Mouse (Mus musculus): ENCODE data around the gene Tbce. TPM values are rescaled to one million over a fixed set of nuclear protein-coding genes. Genes with fewer than 3 reads are reported as not detected.

The Tbce gene
- total and polyA plus RNA-seq, 3 experiments, result 35.3 to 56.9 TPM; not detected in 1

GRCm38 (mm10) chr13:14064341-14065027 lies 25.0 kb upstream of the Tbce start:
- DNase-seq (ENCODE audit: low read depth, low spot score), result peak; percentile 74
- peak; percentile 23; the same call in 1 of the 2 replicates for TF ChIP-seq TBP (IDR thresholded peaks at IDR 0.05; ENCODE audit: low read depth, low read length)
- peak; percentile 38; the same call in 1 of the 2 replicates for TF ChIP-seq ELF1 (IDR thresholded peaks at IDR 0.05; ENCODE audit: low read depth, low read length)
- TF ChIP-seq SIN3A (IDR thresholded peaks at IDR 0.05; ENCODE audit: low read length), result peak; percentile 46; the same call in 1 of the 2 replicates
- no peak for TF ChIP-seq RAD21 (IDR thresholded peaks at IDR 0.05; ENCODE audit: low read depth, low read length)
- no peaks in the 10 kb centered on the region for H3K9me3 ChIP-seq (replicated peaks; ENCODE audit: insufficient read depth, low read length)
- H3K4me1 ChIP-seq (ENCODE audit: control insufficient read depth in 1 of 2, insufficient read depth in 2 of 2, low read length in 2 of 2), result peaks cover 7 to 13% of the 10 kb centered on the region in 2 experiments
- peaks cover 53% of the 10 kb centered on the region for H3K79me2 ChIP-seq (ENCODE audit: control insufficient read depth, insufficient read depth, low read length, poor library complexity)
- H3K9ac ChIP-seq (ENCODE audit: control insufficient read depth, low read depth, low read length, poor library complexity, severe bottlenecking), result peak overlapping the region; percentile 98
- peak overlapping the region; percentile 80 for H3K27ac ChIP-seq (ENCODE audit: control insufficient read depth, low read depth, low read length)
- H3K36me3 ChIP-seq (ENCODE audit: control insufficient read depth in 1 of 2, insufficient read depth in 2 of 2, low read length in 2 of 2), result peaks cover 6 to 28% of the 10 kb centered on the region in 2 experiments
- peak overlapping the region; percentile 91 to 92 for H3K4me3 ChIP-seq (ENCODE audit: control insufficient read depth in 1 of 2, insufficient read depth in 1 of 2, low read depth in 2 of 2, low read length in 2 of 2)
- H3K27me3 ChIP-seq (ENCODE audit: control insufficient read depth in 1 of 2, insufficient read depth in 2 of 2, low read length in 2 of 2), result no peaks in the 10 kb centered on the region

- peak overlapping the region; percentile 98 for H3K9ac ChIP-seq (ENCODE audit: control insufficient read depth, low read depth, low read length, poor library complexity, severe bottlenecking)
- H3K79me2 ChIP-seq (ENCODE audit: control insufficient read depth, insufficient read depth, low read length, poor library complexity), result peaks cover 50% of the 10 kb centered on the region
- H3K27ac ChIP-seq (ENCODE audit: control insufficient read depth, low read depth, low read length), result peak overlapping the region; percentile 80
- peak in 1 of 2 experiments; percentile 13; a peak in 1 of 4 replicates for TF ChIP-seq POLR2A (IDR thresholded peaks at IDR 0.05; ENCODE audit: control insufficient read depth in 1 of 2, insufficient read depth in 1 of 2, low read depth in 1 of 2, low read length in 2 of 2, poor library complexity in 1 of 2)
- no peak for TF ChIP-seq MYC (IDR thresholded peaks at IDR 0.05; ENCODE audit: low read depth, low read length)
- no peak for TF ChIP-seq POLR2AphosphoS5 (IDR thresholded peaks at IDR 0.05; ENCODE audit: borderline replicate concordance, low read depth, low read length)
- TF ChIP-seq CTCF (IDR thresholded peaks at IDR 0.05 in 2 of 3, conservative IDR thresholded peaks at IDR 0.05 in 1 of 3; ENCODE audit: control insufficient read depth in 1 of 3, insufficient read depth in 1 of 3, low read depth in 2 of 3, low read length in 3 of 3, poor library complexity in 1 of 3, severe bottlenecking in 1 of 3), result no peak
- TF ChIP-seq CHD2 (IDR thresholded peaks at IDR 0.05; ENCODE audit: low read length), result no peak
- peak overlapping the region; percentile 91 to 92 for H3K4me3 ChIP-seq (ENCODE audit: control insufficient read depth in 1 of 2, insufficient read depth in 1 of 2, low read depth in 2 of 2, low read length in 2 of 2)
- no peaks in the 10 kb centered on the region for H3K9me3 ChIP-seq (replicated peaks; ENCODE audit: insufficient read depth, low read length)
- no peaks in the 10 kb centered on the region for H3K27me3 ChIP-seq (ENCODE audit: control insufficient read depth in 1 of 2, insufficient read depth in 2 of 2, low read length in 2 of 2)
- H3K4me1 ChIP-seq (ENCODE audit: control insufficient read depth in 1 of 2, insufficient read depth in 2 of 2, low read length in 2 of 2), result peaks cover 7 to 13% of the 10 kb centered on the region in 2 experiments
- no peak for DNase-seq (ENCODE audit: low read depth, low spot score)
- peaks cover 1 to 26% of the 10 kb centered on the region in 2 experiments for H3K36me3 ChIP-seq (ENCODE audit: control insufficient read depth in 1 of 2, insufficient read depth in 2 of 2, low read length in 2 of 2)
Measured at GRCm38 (mm10) chr13:14063942-14064271, 24.5 kb upstream of the Tbce start.

- H3K9ac ChIP-seq (ENCODE audit: control insufficient read depth, low read depth, low read length, poor library complexity, severe bottlenecking), result peak within 1 kb of the TSS; percentile 98
- peak within 1 kb of the TSS; percentile 80 for H3K27ac ChIP-seq (ENCODE audit: control insufficient read depth, low read depth, low read length)
- no peaks in the 10 kb centered on the region for H3K9me3 ChIP-seq (replicated peaks; ENCODE audit: insufficient read depth, low read length)
- peaks cover 0 to 24% of the 10 kb centered on the region in 2 experiments for H3K36me3 ChIP-seq (ENCODE audit: control insufficient read depth in 1 of 2, insufficient read depth in 2 of 2, low read length in 2 of 2)
- DNase-seq (ENCODE audit: low read depth, low spot score), result peak; percentile 98
- peak within 1 kb of the TSS; percentile 92 for H3K4me3 ChIP-seq (ENCODE audit: control insufficient read depth in 1 of 2, insufficient read depth in 1 of 2, low read depth in 2 of 2, low read length in 2 of 2)
- H3K4me1 ChIP-seq (ENCODE audit: control insufficient read depth in 1 of 2, insufficient read depth in 2 of 2, low read length in 2 of 2), result peaks cover 7 to 13% of the 10 kb centered on the region in 2 experiments
- no peaks in the 10 kb centered on the region for H3K27me3 ChIP-seq (ENCODE audit: control insufficient read depth in 1 of 2, insufficient read depth in 2 of 2, low read length in 2 of 2)
- peaks cover 44% of the 10 kb centered on the region for H3K79me2 ChIP-seq (ENCODE audit: control insufficient read depth, insufficient read depth, low read length, poor library complexity)
- TF ChIP-seq ZNF384 (IDR thresholded peaks at IDR 0.05; ENCODE audit: low read depth, low read length) (no peak), USF2 (IDR thresholded peaks at IDR 0.05; ENCODE audit: borderline replicate concordance in 1 of 2, insufficient read depth in 1 of 2, low read depth in 1 of 2, low read length in 2 of 2) (no peak), POLR2AphosphoS2 (IDR thresholded peaks at IDR 0.05; ENCODE audit: low read length) (peak; percentile 71; the same call in 1 of the 2 replicates), MXI1 (IDR thresholded peaks at IDR 0.05; ENCODE audit: low read depth, low read length) (peak; percentile 61; the same call in 1 of the 2 replicates), ZKSCAN1 (IDR thresholded peaks at IDR 0.05; ENCODE audit: low read depth, low read length) (no peak), TAL1 (IDR thresholded peaks at IDR 0.05; ENCODE audit: low read length) (no peak), POLR2A (IDR thresholded peaks at IDR 0.05; ENCODE audit: control insufficient read depth in 1 of 2, insufficient read depth in 1 of 2, low read depth in 1 of 2, low read length in 2 of 2, poor library complexity in 1 of 2) (peak; percentile 64 to 85; a peak in 3 of 4 replicates), GABPA (IDR thresholded peaks at IDR 0.05; ENCODE audit: low read depth, low read length) (no peak; the same call in 1 of the 2 replicates), E2F4 (IDR thresholded peaks at IDR 0.05; ENCODE audit: borderline replicate concordance, low read depth, low read length) (no peak), TBP (IDR thresholded peaks at IDR 0.05; ENCODE audit: low read depth, low read length) (peak; percentile 55; the same call in 1 of the 2 replicates), CTCF (IDR thresholded peaks at IDR 0.05 in 2 of 3, conservative IDR thresholded peaks at IDR 0.05 in 1 of 3; ENCODE audit: control insufficient read depth in 1 of 3, insufficient read depth in 1 of 3, low read depth in 2 of 3, low read length in 3 of 3, poor library complexity in 1 of 3, severe bottlenecking in 1 of 3) (no peak), POLR2AphosphoS5 (IDR thresholded peaks at IDR 0.05; ENCODE audit: borderline replicate concordance, low read depth, low read length) (no peak), NELFE (IDR thresholded peaks at IDR 0.05; ENCODE audit: low read depth, low read length) (peak; percentile 60), BHLHE40 (IDR thresholded peaks at IDR 0.05; ENCODE audit: borderline replicate concordance, low read depth, low read length) (no peak), CHD2 (IDR thresholded peaks at IDR 0.05; ENCODE audit: low read length) (peak; percentile 47), ETS1 (IDR thresholded peaks at IDR 0.05; ENCODE audit: low read depth, low read length) (no peak), SIN3A (IDR thresholded peaks at IDR 0.05; ENCODE audit: low read length) (peak; percentile 91)
Measured at GRCm38 (mm10) chr13:14063013-14063941, 23.8 kb upstream of the Tbce start, which contains the start of the genes Arid4b and Ggps1. TSS of gene Arid4b (plus strand) at chr13:14063232. TSS of gene Ggps1 (minus strand) at chr13:14063488.

Data from MEL (cell line).